Mouse (Mus musculus) embryonic fibroblast, embryonic 13.5 days (primary cell): ENCODE results near the gene Rita1. TPM values are rescaled to one million over a fixed set of nuclear protein-coding genes. Genes with fewer than 3 reads are reported as not detected.

ENCODE experiments used
- H3K27ac ChIP-seq: 2 replicates; pipeline ENCODE4 v1.5.1; 2012; ENCODE audit warnings: low read length, control low read depth, inconsistent platforms; ENCODE audit not compliant: insufficient read depth
- H3K4me1 ChIP-seq: 2 replicates; pipeline ENCODE4 v1.6.1; 2011; ENCODE audit warnings: low read length; ENCODE audit not compliant: control insufficient read depth, insufficient read depth
- H3K4me3 ChIP-seq: 2 replicates; pipeline ENCODE4 v1.5.1; 2011; ENCODE audit warnings: mild to moderate bottlenecking, control low read depth, low read length; ENCODE audit not compliant: insufficient read depth
- CTCF ChIP-seq: IDR thresholded peaks from 2 replicates; pipeline ENCODE4 v1.5.1; 2011; ENCODE audit warnings: mild to moderate bottlenecking, control low read depth, low read length, moderate library complexity, borderline replicate concordance; ENCODE audit not compliant: insufficient read depth
- POLR2A ChIP-seq: IDR thresholded peaks from 2 replicates; pipeline ENCODE4 v1.6.1; 2011; ENCODE audit warnings: low read depth, mild to moderate bottlenecking, control low read depth, low read length, moderate library complexity
- polyA plus RNA-seq: library from polyadenylated mRNA; stranded (reverse); fragments of >200 nt; gene quantifications from 2 replicates; pipeline ENCODE4 v1.2.4, GENCODE M21; 2011; ENCODE audit warnings: low read depth; ENCODE audit not compliant: missing spikeins, insufficient read length

Gene Rita1
- polyA plus RNA-seq, result 8.5 and 8.8 TPM in 2 replicates

- Histone ChIP-seq H3K27ac (peak within 1 kb of the TSS; percentile 74), H3K4me1 (0 out of 2 replicates have a peak, but pooled peaks cover 7% of the 10 kb centered on the region), H3K4me3 (peak within 1 kb of the TSS; percentile 99)
- TF ChIP-seq CTCF (no peak), POLR2A (peak; percentile 78)
These were observed at the start of gene Rita1, which contains the start of gene Ddx54 for GRCm38 (mm10) chr5:120612442-120612821. TSS of gene Rita1 (minus strand) at chr5:120612589. TSS of gene Ddx54 (plus strand) at chr5:120612739.

- TF ChIP-seq CTCF, result no peak
- TF ChIP-seq POLR2A, result no peak
- no peak overlapping the region for H3K4me3 ChIP-seq
- 0 out of 2 replicates have a peak, but pooled peaks cover 2% of the 10 kb centered on the region for H3K4me1 ChIP-seq
- no peak overlapping the region for H3K27ac ChIP-seq
These were observed 48.4 kb upstream of the Rita1 start for GRCm38 (mm10) chr5:120660816-120661215.

GRCm38 (mm10) chr5:120656281-120656751 lies 43.9 kb upstream of the Rita1 start:
- Histone ChIP-seq H3K27ac (no peak overlapping the region), H3K4me3 (no peak overlapping the region), H3K4me1 (0 out of 2 replicates have a peak, but pooled peaks cover 3% of the 10 kb centered on the region)
- no peak for TF ChIP-seq CTCF
- TF ChIP-seq POLR2A, result no peak

- 0 out of 2 replicates have a peak, but pooled peaks cover 3% of the 10 kb centered on the region for H3K4me1 ChIP-seq
- no peak overlapping the region for H3K27ac ChIP-seq
- TF ChIP-seq POLR2A, result no peak
- no peak overlapping the region for H3K4me3 ChIP-seq
These were observed 41.5 kb upstream of the Rita1 start for GRCm38 (mm10) chr5:120653873-120654272.

- 0 out of 2 replicates have a peak, but pooled peaks cover 3% of the 10 kb centered on the region for H3K4me1 ChIP-seq
- H3K4me3 ChIP-seq, result no peak overlapping the region
- H3K27ac ChIP-seq, result no peak overlapping the region
- no peak for TF ChIP-seq POLR2A
- TF ChIP-seq CTCF, result no peak
These were observed 40.7 kb upstream of the Rita1 start for GRCm38 (mm10) chr5:120652915-120653701.

GRCm38 (mm10) chr5:120651230-120651629 lies 38.8 kb upstream of the Rita1 start:
- no peak for TF ChIP-seq POLR2A
- no peak for TF ChIP-seq CTCF
- Histone ChIP-seq H3K4me1 (0 out of 2 replicates have a peak, but pooled peaks cover 3% of the 10 kb centered on the region), H3K4me3 (no peak overlapping the region), H3K27ac (no peak overlapping the region)

- TF ChIP-seq CTCF, result no peak
- no peak for TF ChIP-seq POLR2A
- H3K4me3 ChIP-seq, result no peak overlapping the region
These were observed 37.5 kb upstream of the Rita1 start for GRCm38 (mm10) chr5:120649938-120650337.

GRCm38 (mm10) chr5:120649374-120649933 lies 37.1 kb upstream of the Rita1 start:
- 0 out of 2 replicates have a peak overlapping the region, but pooled peaks have one; percentile 6 for H3K4me3 ChIP-seq
- TF ChIP-seq POLR2A (no peak), CTCF (no peak)
- no peak overlapping the region for H3K27ac ChIP-seq
- H3K4me1 ChIP-seq, result no peaks in the 10 kb centered on the region

More at GRCm38 (mm10) chr5:120649938-120650337, 37.5 kb upstream of the Rita1 start:
- no peak overlapping the region for H3K27ac ChIP-seq
- H3K4me1 ChIP-seq, result no peaks in the 10 kb centered on the region

GRCm38 (mm10) chr5:120648569-120649373 lies 36.4 kb upstream of the Rita1 start, which contains the start of gene Rasal1:
TSS of gene Rasal1 (plus strand) at chr5:120648812.
- Histone ChIP-seq H3K27ac (no peak within 1 kb of the TSS), H3K4me3 (peak within 1 kb of the TSS; percentile 7; the same call in 1 of the 2 replicates), H3K4me1 (no peaks in the 10 kb centered on the region)
- TF ChIP-seq CTCF, result 0 out of 2 replicates have a peak, but pooled peaks have one; percentile 27
- no peak for TF ChIP-seq POLR2A
